ENCODE assay signal across 8 mouse cellular contexts in the genomic region with DNA sequence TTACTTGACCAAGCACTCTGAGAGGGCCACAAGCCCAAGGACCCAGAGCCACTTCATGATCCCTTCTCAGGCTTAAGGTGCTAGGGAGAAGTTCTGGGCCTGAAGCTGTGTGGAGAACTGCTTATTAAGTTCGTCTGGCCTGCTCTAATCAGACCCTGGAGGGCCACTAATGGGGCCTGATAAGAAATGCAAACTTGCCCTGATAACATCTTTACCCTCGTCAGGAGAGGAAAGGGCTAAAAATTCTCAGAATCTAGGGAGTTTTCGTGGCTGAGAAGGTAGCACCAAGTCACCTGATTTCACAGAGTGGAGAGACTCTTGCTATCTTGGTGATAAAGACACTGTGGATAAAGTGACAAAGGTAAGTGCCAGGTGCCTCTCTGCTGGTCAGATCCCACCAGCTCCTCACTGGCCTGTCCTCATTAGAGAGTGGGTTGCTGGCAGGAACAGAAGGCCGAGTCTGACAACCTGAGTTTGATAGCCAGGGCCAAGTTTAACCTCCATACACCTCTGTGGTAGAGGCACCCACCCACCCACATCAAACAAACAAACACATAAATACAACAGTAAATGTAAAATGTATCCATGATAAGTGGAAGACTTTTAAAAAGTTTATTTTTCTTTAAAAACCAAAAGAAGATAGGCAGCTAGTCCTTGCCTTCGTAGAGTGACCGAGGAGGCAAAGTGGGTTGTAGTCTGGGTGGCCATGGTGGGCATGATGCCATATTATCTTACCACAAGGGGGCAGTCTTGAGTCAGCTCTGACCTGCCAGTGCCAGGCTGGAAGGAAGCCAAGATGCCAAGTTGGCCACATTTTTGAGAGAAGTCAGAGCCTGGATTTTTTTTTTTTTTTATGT. TPM values are rescaled to one million over a fixed set of nuclear protein-coding genes. Genes with fewer than 3 reads are reported as not detected.
DNase-seq lines count a peak whose midpoint lies in the region; ATAC-seq lines count a peak whose summit lies in the region.

A gene (minus strand): TSS at position 157 of the 857 bp plus-strand sequence.

- 0 out of 2 replicates have a peak, but pooled peaks cover 4% of the 10 kb centered on the region for H3K4me1 ChIP-seq in embryonic facial prominence, embryonic 14.5 days (ENCODE audit: control insufficient read depth, insufficient read depth, low read length)
- H3K4me1 ChIP-seq in liver, embryonic 15.5 days (replicated peaks), result peaks cover 10% of the 10 kb centered on the region
- peaks cover 5% of the 10 kb centered on the region; the same call in 1 of the 2 replicates for H3K4me1 ChIP-seq in neural tube, embryonic 13.5 days (replicated peaks)
- no peaks in the 10 kb centered on the region for H3K4me1 ChIP-seq in stomach, embryonic 16.5 days (ENCODE audit: control insufficient read depth, insufficient read depth, low read length)

- no peaks in the 10 kb centered on the region for H3K36me3 ChIP-seq in embryonic facial prominence, embryonic 14.5 days (ENCODE audit: control insufficient read depth, insufficient read depth, low read length)
- no peaks in the 10 kb centered on the region for H3K36me3 ChIP-seq in liver, embryonic 15.5 days (replicated peaks)
- H3K36me3 ChIP-seq in neural tube, embryonic 13.5 days, result no peaks in the 10 kb centered on the region
- no peaks in the 10 kb centered on the region for H3K36me3 ChIP-seq in stomach, embryonic 16.5 days (ENCODE audit: control insufficient read depth, insufficient read depth, low read length)

- no peak within 1 kb of the TSS; the same call in 1 of the 2 replicates for H3K9ac ChIP-seq in embryonic facial prominence, embryonic 14.5 days (ENCODE audit: low read depth, low read length)
- no peak within 1 kb of the TSS for H3K9ac ChIP-seq in liver, embryonic 15.5 days
- no peak within 1 kb of the TSS for H3K9ac ChIP-seq in neural tube, embryonic 13.5 days
- 0 out of 2 replicates have a peak within 1 kb of the TSS, but pooled peaks have one; percentile 29 for H3K9ac ChIP-seq in stomach, embryonic 16.5 days (ENCODE audit: low read length)

- no peak for ATAC-seq in embryonic facial prominence, embryonic 14.5 days (ENCODE audit: low read depth)
- ATAC-seq in liver, embryonic 15.5 days (ENCODE audit: insufficient read depth), result 0 out of 2 replicates have a peak, but pooled peaks have one; percentile 35
- peak; percentile 76; the same call in 1 of the 2 replicates for ATAC-seq in neural tube, embryonic 13.5 days (ENCODE audit: low read depth)
- no peak for ATAC-seq in stomach, embryonic 16.5 days (ENCODE audit: insufficient read depth, low FRiP score)

- peak; percentile 80 for DNase-seq in 416B (ENCODE audit: low read depth)
- peak; percentile 91 for DNase-seq in adrenal gland, postnatal 10 days
- peak; percentile 80 for DNase-seq in embryonic facial prominence, embryonic 14.5 days (ENCODE audit: low spot score)
- peak; percentile 63 to 70 for DNase-seq in heart, adult 9 months (ENCODE audit: low spot score in 2 of 2)
- DNase-seq in kidney, postnatal 36 days, result peak; percentile 88 to 94

- no peak within 1 kb of the TSS for H3K4me3 ChIP-seq in embryonic facial prominence, embryonic 14.5 days (ENCODE audit: low read depth, low read length)
- H3K4me3 ChIP-seq in liver, embryonic 15.5 days (replicated peaks), result no peak within 1 kb of the TSS
- no peak within 1 kb of the TSS for H3K4me3 ChIP-seq in neural tube, embryonic 13.5 days
- no peak within 1 kb of the TSS for H3K4me3 ChIP-seq in stomach, embryonic 16.5 days (replicated peaks; ENCODE audit: low read length)

- no peaks in the 10 kb centered on the region for H3K27me3 ChIP-seq in embryonic facial prominence, embryonic 14.5 days (replicated peaks; ENCODE audit: control insufficient read depth, insufficient read depth, low read length)
- peaks cover 4% of the 10 kb centered on the region; the same call in 1 of the 2 replicates for H3K27me3 ChIP-seq in liver, embryonic 15.5 days
- no peaks in the 10 kb centered on the region for H3K27me3 ChIP-seq in neural tube, embryonic 13.5 days
- no peaks in the 10 kb centered on the region for H3K27me3 ChIP-seq in stomach, embryonic 16.5 days (ENCODE audit: control insufficient read depth, insufficient read depth, low read length)

- 37% methylated on average over 6 of the region's 6 CpGs for WGBS in embryonic facial prominence, embryonic 14.5 days
- WGBS in liver, embryonic 15.5 days (ENCODE audit: insufficient replicate concordance), result 15% methylated on average over 6 of the region's 6 CpGs
- WGBS in neural tube, embryonic 13.5 days, result 40% methylated on average over 6 of the region's 6 CpGs
- WGBS in stomach, embryonic 16.5 days, result 35% methylated on average over 6 of the region's 6 CpGs

- H3K4me2 ChIP-seq in embryonic facial prominence, embryonic 14.5 days (ENCODE audit: low read depth, low read length), result no peak within 1 kb of the TSS
- no peak within 1 kb of the TSS for H3K4me2 ChIP-seq in liver, embryonic 15.5 days
- no peak within 1 kb of the TSS for H3K4me2 ChIP-seq in neural tube, embryonic 13.5 days
- no peak within 1 kb of the TSS for H3K4me2 ChIP-seq in stomach, embryonic 16.5 days (ENCODE audit: low read depth, low read length)

- H3K9me3 ChIP-seq in embryonic facial prominence, embryonic 14.5 days (ENCODE audit: control insufficient read depth, low read length), result no peaks in the 10 kb centered on the region
- H3K9me3 ChIP-seq in liver, embryonic 15.5 days (replicated peaks), result no peaks in the 10 kb centered on the region
- H3K9me3 ChIP-seq in neural tube, embryonic 13.5 days, result no peaks in the 10 kb centered on the region
- no peaks in the 10 kb centered on the region for H3K9me3 ChIP-seq in stomach, embryonic 16.5 days (replicated peaks; ENCODE audit: control insufficient read depth, low read length)

- H3K27ac ChIP-seq in embryonic facial prominence, embryonic 14.5 days (replicated peaks; ENCODE audit: low read depth, low read length), result peak within 1 kb of the TSS; percentile 46; the same call in 1 of the 2 replicates
- H3K27ac ChIP-seq in liver, embryonic 15.5 days (replicated peaks), result no peak within 1 kb of the TSS
- no peak within 1 kb of the TSS for H3K27ac ChIP-seq in neural tube, embryonic 13.5 days (replicated peaks)
- peak within 1 kb of the TSS; percentile 38 for H3K27ac ChIP-seq in stomach, embryonic 16.5 days (ENCODE audit: low read length)

RNA-seq across cellular contexts. Expression of the gene that starts here (rescaled TPM):
- not detected for total RNA-seq in adrenal gland, postnatal 10 days (2021)
- 0.14 TPM in 1 of 2 replicates, not detected in the other for polyA plus RNA-seq in embryonic facial prominence, embryonic 14.5 days (2014; fragmentation: Nextera tagmentation; extraction: Ambion mirVana)
- not detected in 2 replicates for polyA plus RNA-seq in liver, embryonic 15.5 days (2015; fragmentation: Nextera tagmentation; extraction: Ambion mirVana)
- polyA plus RNA-seq in neural tube, embryonic 13.5 days (2015; fragmentation: Nextera tagmentation; extraction: Ambion mirVana), result not detected in 2 replicates
- polyA plus RNA-seq in stomach, embryonic 16.5 days (2015; fragmentation: Nextera tagmentation; extraction: Ambion mirVana), result 139 and 218 TPM in 2 replicates

Comparison
In these comparisons a context has a peak if more than half of its experiments do, and no peak if none do; other contexts are left out.
1. RNA of the gene that starts here (polyA plus RNA-seq): 139 to 218 TPM in stomach, embryonic 16.5 days; 0.14 TPM in embryonic facial prominence, embryonic 14.5 days, not detected in liver, embryonic 15.5 days and not detected in neural tube, embryonic 13.5 days; every median in the first group is over 100 times any median in the second.
2. Peak in DNase-seq in adrenal gland, postnatal 10 days; RNA of the gene not detected or under 1 TPM.
3. Peak in DNase-seq and H3K27ac ChIP-seq in embryonic facial prominence, embryonic 14.5 days; RNA of the gene not detected or under 1 TPM.
4. Peak in ATAC-seq in liver, embryonic 15.5 days; RNA of the gene not detected or under 1 TPM.
5. Peak in ATAC-seq in neural tube, embryonic 13.5 days; RNA of the gene not detected or under 1 TPM.
6. Peak in every context shown above with its lines, with median percentiles within 50 percentile points of each other: DNase-seq.